Mouse (Mus musculus): Measurements from ENCODE around the gene Pak7.
"Not testable (repeated sequence)": the region's sequence is repeated elsewhere in the genome, so short reads cannot be mapped to it uniquely, and the experiment has no call there.

Gene Pak7

DNA sequence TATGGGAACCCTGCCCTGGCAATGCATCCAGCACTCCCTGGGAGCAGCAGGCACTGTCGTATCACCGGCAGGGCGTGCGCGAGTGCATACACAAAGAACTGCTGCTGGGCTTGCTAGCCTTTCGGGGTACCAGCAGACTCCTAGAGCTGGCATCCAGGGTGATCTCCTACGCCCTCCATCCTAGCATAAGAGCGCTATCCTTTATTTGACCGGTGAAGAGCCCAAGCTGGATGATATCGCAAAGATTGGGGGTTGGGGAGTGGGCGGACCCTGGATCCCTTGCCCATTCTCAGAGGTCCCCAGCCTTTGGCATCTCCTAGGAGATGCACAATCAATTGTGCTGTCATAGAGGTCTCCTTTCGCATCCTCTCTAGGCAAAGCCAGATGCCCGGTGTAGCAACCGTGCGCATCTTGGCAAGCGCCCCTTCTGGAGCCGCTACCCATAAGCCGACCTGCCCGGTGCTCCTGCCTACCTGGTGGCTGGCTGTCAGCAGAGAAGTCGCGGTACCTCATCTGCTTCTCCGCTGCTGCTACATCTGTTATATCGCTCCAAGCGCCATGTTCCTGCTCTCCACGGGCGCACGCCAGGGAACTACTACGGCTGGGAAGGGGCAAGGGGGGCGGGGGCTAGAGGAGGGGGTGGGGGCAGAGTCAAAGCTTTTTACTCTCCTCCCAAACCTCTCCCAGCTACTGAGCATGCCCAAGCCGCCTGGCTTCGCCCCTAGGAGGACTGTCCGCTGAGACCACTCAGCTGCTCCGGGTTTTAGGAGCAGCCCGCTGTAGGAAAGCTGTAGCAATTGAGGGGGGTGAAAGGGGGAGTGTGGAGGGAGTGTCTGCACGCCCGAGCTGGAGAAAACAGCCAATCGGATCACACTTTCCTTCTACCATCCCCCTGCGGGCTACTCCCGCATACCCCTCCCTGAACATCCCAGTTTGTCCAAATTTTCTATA lies at the start of gene Pak7:
Gene Pak7, minus strand, starts transcription at position 787 of the 951 bp plus-strand sequence.
- peak; percentile 1 to 36 for DNase-seq

DNA sequence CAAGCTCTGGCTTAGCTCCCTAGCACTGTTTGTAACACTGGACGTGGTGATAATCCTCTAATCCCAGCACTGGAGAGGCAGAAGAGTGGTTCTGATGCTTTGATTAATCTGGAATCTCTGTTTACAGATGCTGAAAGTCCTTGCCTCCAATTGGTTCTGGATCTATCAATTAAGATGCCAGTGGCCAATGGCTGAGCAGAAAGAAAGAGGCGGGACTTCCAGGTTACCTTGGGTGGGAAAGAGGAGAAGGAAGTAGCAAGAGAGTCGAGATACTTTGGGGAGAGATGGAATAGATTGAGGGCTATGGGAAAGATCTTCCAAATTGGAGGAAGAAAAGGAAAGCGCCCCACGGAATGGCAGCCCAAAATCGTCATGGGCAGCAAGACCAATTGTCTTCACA lies 37.8 kb upstream of the Pak7 start:
- no peak for DNase-seq

DNA sequence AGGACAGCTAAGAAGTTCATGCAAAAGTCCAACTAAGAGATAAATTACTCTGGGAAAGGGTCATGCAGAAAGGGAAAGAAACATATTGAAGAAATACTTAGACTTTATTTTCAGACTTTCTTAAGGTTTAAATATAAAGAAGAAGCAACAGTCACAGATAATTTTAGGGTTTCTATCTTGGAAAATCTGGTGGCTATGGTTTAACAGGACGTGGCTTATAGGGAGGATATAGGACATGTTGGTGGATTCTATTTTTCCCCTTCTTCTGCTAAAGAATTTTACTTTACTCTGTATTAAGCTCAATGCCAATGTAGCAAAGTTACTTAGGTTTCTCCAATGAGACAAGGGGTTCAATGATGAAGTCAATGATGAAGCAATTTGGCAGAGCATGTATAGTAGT lies 31.8 kb upstream of the Pak7 start:
- DNase-seq = no peak

DNA sequence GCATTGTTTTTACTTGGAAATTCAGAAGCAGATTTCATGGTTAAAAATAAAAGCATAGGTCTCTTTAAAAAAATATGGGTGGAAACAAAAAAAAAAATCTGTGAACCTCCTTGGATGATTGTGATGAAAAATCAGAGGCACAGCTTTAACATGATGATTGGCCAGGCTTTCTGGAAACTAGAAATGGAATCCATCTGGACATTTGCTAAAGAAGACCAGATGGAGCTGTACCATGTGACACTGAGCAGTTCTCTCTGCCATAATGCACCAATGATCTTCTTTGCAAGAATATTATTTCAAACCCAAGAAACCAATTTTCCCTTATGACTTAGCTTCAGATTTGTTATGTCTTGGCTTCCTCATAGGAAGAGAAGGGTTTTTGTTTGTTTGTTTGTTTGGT lies 28.6 kb upstream of the Pak7 start:
- no peak for DNase-seq

DNA sequence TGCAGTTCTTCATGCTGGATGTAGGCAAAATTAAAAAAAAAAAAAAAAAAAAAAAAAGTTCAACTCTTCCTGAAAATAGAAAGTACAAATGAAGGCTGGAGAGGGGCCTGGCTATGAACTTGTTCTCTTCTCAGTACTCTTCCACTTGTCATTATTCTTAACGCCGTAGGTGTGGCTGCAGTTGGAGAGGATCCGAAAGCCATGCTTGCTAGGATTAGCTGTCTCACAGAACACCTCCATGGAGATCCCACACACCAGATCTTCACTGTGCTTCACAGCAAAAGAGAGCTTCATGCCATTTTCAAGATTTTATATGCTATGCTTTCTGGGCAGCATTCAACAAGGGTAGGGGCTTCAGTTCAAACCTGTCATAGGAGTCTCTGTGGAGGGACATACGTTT lies 14.8 kb upstream of the Pak7 start:
- no peak for DNase-seq

GRCm38 (mm10) chr2:136375318-136375717 lies 12.4 kb downstream of the Pak7 start:
- no peak for DNase-seq

DNA sequence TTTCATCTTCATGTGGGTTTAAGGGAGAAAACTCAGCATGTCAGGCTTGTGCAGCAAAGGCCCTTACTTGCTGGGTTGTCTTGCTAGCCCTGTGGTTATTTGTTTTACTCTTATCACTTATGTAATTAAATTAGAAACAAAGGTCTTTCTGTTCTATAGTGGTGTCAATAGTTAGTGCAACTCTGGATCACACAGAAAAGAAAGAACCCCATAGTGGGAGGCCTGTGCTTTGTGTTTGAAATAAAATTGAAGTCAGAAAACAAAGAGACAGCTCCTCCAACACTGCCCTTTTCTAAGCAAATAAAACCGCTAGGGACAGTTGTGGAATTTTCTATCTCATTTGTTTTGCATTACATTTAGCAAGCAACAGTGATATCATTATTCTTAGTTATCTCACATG lies 15.4 kb downstream of the Pak7 start:
- DNase-seq = no peak

DNA sequence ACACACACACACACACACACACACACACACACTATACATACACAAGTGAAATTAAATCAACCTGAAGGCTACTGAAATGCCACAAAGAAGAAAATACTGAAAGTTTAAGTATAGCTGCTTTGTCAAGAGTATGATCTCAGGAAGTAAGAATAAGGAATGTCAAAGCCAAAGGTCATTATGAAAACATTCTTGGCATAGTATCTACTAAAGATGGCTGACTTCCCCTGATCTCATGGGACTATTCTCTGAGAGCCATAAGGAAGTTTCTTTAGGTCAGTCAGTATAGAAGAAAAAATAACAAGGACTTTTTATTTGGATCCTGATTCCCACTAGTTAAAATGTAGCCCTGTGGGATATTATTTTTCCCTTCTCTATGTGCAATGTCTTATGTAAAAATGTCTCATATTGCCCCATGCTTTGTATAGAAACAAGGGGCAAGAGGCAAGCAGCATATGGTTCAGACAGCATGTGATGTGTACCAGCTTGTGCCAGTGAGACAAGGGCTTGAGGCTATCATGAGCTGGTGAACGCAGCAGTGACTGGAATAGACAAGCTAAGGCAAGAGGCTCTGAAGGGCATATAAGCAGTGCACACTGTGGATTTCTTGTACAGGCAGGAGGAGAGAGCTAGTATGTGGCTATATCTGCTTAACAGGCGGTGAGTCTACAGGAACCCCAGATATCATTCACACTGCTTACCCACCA lies 36.2 kb downstream of the Pak7 start:
- no peak for DNase-seq

DNA sequence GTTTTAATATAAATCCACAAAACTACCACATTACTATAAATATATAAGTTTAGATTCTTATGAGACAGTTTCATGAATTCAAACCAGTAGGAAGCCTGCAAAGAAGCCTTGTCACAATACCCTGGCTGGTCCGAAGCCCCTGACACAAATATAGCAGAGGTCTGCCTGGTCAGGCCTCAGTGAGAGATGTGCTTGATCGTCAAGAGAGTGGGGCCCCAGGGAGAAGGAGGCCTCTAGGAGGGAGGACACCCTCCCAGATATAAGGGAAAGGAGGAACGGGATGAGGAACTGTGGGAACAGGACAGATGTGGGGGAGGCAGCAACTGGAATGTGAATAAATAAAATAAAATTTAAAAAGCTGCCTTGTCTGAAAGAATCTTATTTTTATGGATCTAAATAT lies 37.3 kb downstream of the Pak7 start:
- no peak for DNase-seq

- DNase-seq = no peak
These were observed 38.0 kb downstream of the Pak7 start for GRCm38 (mm10) chr2:136349671-136350275.

DNA sequence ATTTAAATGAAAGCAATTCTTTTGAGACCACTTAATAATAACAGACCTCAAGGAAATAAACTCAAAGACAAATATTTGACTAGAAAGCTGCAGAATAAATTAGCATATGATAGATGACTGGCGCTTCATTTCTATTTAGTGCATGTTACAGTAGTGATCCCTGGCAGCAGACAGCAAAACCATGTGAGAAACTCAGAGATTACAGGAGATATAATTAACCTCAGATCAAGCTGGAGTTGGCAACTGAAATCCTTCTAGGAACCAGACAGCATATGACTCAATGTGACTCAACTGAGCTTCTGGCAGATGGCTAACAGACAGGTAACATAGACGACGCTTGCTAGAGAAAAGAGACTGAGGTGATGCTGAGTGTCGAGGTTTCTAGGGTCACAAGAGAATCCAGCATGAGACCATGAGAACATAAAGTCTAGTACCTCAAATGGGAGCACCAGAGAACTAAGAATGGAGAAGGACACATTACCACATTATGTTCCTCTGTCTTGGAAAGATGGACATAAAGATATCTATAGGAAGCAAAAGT lies 43.5 kb downstream of the Pak7 start:
- DNase-seq = not testable (repeated sequence)

DNA sequence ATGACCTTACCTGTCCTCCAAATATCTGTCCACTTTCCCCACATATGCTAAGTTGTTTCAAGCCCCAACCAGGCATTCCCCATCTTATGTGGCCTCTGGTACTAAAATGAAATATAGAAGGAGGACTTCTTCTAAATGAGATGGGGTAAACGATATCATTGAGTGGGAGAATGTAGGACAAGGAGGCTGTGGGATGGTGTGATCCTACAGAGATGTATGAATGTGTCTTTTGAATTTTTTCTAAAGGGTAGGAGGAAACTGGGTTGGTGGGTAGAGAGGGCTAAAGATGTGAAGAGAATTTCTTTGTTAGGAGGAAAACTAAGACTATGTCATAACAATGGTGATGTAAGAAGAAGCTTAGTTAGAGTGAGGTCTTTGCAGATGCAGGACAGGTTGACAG lies 57.8 kb downstream of the Pak7 start:
- no peak for DNase-seq

GRCm38 (mm10) chr2:136325646-136326045 lies 62.1 kb downstream of the Pak7 start:
- no peak for DNase-seq

- DNase-seq = no peak
These were observed 78.5 kb downstream of the Pak7 start for GRCm38 (mm10) chr2:136309313-136309712.

- DNase-seq = no peak
These were observed 79.0 kb downstream of the Pak7 start for GRCm38 (mm10) chr2:136308743-136309142.

DNA sequence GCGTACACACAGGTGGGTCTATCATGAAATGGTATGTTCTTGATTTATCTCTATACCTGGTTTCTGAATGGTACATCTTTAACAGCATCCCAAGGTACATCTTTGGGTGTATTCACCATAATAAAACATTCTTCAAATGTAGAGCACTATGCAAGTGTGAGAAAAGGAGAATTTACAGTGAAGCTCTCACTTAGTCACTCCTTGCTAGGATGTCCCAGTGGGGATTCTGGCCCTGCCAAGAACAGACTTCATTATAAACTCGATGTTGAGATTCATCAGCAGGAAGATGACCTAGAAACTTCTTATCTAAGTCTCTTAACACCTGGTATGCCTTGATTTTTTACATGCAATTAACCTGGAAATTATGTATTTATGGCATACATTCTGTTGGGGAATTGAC lies 85.6 kb downstream of the Pak7 start:
- DNase-seq = no peak

- no peak for DNase-seq
These were observed 86.4 kb downstream of the Pak7 start for GRCm38 (mm10) chr2:136301406-136301805.

- DNase-seq = no peak
These were observed 90.4 kb downstream of the Pak7 start for GRCm38 (mm10) chr2:136297371-136297770.

DNA sequence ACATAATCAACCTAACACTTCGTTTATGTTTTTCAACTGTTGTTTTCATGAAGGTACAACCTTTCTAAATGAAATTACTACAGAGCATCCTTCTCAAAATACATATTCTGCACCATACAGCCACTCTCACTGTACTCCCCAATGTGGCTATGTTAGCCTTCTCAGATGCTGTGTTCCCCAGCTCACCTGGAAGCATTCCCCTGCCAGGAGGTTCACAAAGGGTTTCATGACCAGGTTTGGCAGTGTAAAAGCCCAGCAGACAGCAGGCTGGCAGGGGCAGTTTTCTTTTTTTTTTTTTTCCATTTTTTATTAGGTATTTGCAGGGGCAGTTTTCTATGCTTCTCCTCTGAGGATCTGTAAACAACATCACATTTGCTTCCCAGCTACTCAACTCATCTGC lies 105.7 kb downstream of the Pak7 start:
- DNase-seq = no peak

DNA sequence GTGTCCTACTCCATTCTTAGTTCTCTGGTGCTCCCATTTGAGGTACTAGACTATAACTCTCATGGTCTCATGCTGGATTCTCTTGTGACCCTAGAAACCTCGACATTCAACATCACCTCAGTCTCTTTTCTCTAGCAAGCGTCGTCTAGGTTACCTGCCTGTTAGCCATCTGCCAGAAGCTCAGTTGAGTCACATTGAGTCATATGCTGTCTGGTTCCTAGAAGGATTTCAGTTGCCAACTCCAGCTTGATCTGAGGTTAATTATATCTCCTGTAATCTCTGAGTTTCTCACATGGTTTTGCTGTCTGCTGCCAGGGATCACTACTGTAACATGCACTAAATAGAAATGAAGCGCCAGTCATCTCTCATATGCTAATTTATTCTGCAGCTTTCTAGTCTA lies 145.8 kb downstream of the Pak7 start:
- not testable (repeated sequence) for DNase-seq

GRCm38 (mm10) chr2:136231228-136231627 lies 156.5 kb downstream of the Pak7 start:
- DNase-seq = no peak

DNA sequence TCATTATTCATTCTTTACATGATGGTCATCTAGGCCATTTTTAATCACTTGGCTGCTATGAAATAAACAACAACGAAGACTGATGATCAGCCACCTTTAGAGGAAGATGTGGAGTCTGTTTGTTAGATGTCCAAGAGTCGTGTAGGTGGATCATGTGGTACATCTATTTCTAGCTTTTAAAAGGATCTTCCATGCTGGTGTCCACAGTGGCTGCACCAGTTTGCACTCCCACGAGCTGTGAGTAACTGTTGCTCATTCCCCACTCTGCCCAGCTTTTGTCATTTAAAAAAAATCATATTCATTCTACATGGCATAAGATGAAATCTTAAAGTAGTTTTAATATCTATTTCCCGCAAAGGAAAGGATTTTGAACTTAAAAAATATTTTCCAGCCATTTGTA lies 183.7 kb downstream of the Pak7 start:
- no peak for DNase-seq

- DNase-seq = no peak
These were observed 212.7 kb downstream of the Pak7 start for GRCm38 (mm10) chr2:136175030-136175429.

Measured in kidney, postnatal 25 days (tissue).